Mouse (Mus musculus) bone marrow, adult 2 months (tissue): ENCODE results near the gene Inha. TPM values are rescaled to one million over a fixed set of nuclear protein-coding genes. Genes with fewer than 3 reads are reported as not detected.
A peak's percentile ranks its signal among the peaks of the same experiment; 100 is the strongest.

ENCODE experiments used
- H3K27ac ChIP-seq: fragments of 200-500 bp; 2 replicates; pipeline ENCODE4 v1.5.1; 2012; ENCODE audit warnings: low read depth, mild to moderate bottlenecking, control low read depth, inconsistent platforms, low read length; ENCODE audit not compliant: control insufficient read depth, poor library complexity, insufficient read depth
- H3K4me1 ChIP-seq: fragments of 200-500 bp; 2 replicates; pipeline ENCODE4 v1.6.1; 2011; ENCODE audit warnings: low read length; ENCODE audit not compliant: control insufficient read depth, insufficient read depth
- H3K4me3 ChIP-seq: fragments of 200-500 bp; replicated peaks from 2 replicates; pipeline ENCODE3; 2011; ENCODE audit warnings: mild to moderate bottlenecking, low read depth, low read length, control low read depth; ENCODE audit not compliant: control insufficient read depth
- CTCF ChIP-seq: fragments of 200-500 bp; IDR thresholded peaks from 2 replicates; pipeline ENCODE4 v1.5.1; 2011; ENCODE audit warnings: low read length, control low read depth; ENCODE audit not compliant: control insufficient read depth, insufficient read depth
- POLR2A ChIP-seq: fragments of 200-500 bp; IDR thresholded peaks from 2 replicates; pipeline ENCODE4 v1.6.1; 2011; ENCODE audit warnings: low read depth, mild to moderate bottlenecking, control low read depth, low read length, borderline replicate concordance; ENCODE audit not compliant: control insufficient read depth
- WGBS: fragments of 180-500 bp; shearing (Covaris S2); methylation state at CpG from one replicate; pipeline ENCODE4 v1.1.7; 2018; 5-methylcytosine and 5-hydroxymethylcytosine counted together
- polyA plus RNA-seq: library from polyadenylated mRNA; stranded (reverse); fragments of >200 nt; gene quantifications from 2 replicates; pipeline ENCODE4 v1.2.4, GENCODE M21; 2011; ENCODE audit warnings: low replicate concordance; ENCODE audit not compliant: missing spikeins, insufficient read depth, insufficient read length

The Inha gene
- polyA plus RNA-seq, 1 experiment: not detected

- TF ChIP-seq CTCF (peak; percentile 71), POLR2A (no peak)
- H3K4me3 ChIP-seq: no peak overlapping the region
- 8% methylated on average over 14 of the region's 14 CpGs for WGBS
- no peak overlapping the region for H3K27ac ChIP-seq
- no peaks in the 10 kb centered on the region for H3K4me1 ChIP-seq
These were observed 39.5 kb upstream of the Inha start for GRCm38 (mm10) chr1:75467215-75467927.

GRCm38 (mm10) chr1:75469287-75469825 is 37.5 kb upstream of the Inha start:
- Histone ChIP-seq H3K4me1 (no peaks in the 10 kb centered on the region), H3K4me3 (no peak overlapping the region), H3K27ac (no peak overlapping the region)
- TF ChIP-seq CTCF (no peak), POLR2A (no peak)
- WGBS: 79% methylated on average over 17 of the region's 17 CpGs

GRCm38 (mm10) chr1:75476441-75476840 is 30.4 kb upstream of the Inha start:
- Histone ChIP-seq H3K4me1 (no peaks in the 10 kb centered on the region; the same call in 1 of the 2 replicates), H3K27ac (no peak overlapping the region), H3K4me3 (no peak overlapping the region)
- 88% methylated on average over 11 of the region's 11 CpGs for WGBS
- TF ChIP-seq CTCF (no peak), POLR2A (no peak)

GRCm38 (mm10) chr1:75477264-75477965 is 29.5 kb upstream of the Inha start:
- WGBS: 10% methylated on average over 35 of the region's 35 CpGs
- H3K4me1 ChIP-seq: no peaks in the 10 kb centered on the region; the same call in 1 of the 2 replicates
- no peak overlapping the region for H3K4me3 ChIP-seq
- TF ChIP-seq POLR2A (peak; percentile 24; the same call in 1 of the 2 replicates), CTCF (peak; percentile 69)
- no peak overlapping the region for H3K27ac ChIP-seq

GRCm38 (mm10) chr1:75477966-75478290 is 28.9 kb upstream of the Inha start:
- WGBS: 32% methylated on average over 3 of the region's 3 CpGs
- TF ChIP-seq POLR2A: no peak
- no peak for TF ChIP-seq CTCF
- no peaks in the 10 kb centered on the region; the same call in 1 of the 2 replicates for H3K4me1 ChIP-seq
- no peak overlapping the region for H3K27ac ChIP-seq
- H3K4me3 ChIP-seq: no peak overlapping the region

GRCm38 (mm10) chr1:75478497-75478896 is 28.4 kb upstream of the Inha start:
- TF ChIP-seq CTCF: no peak
- no peak for TF ChIP-seq POLR2A
- H3K27ac ChIP-seq: peak overlapping the region; percentile 26; the same call in 1 of the 2 replicates
- H3K4me3 ChIP-seq: peak overlapping the region; percentile 70
- WGBS: under 1% methylated on average over 25 of the region's 25 CpGs
- no peaks in the 10 kb centered on the region; the same call in 1 of the 2 replicates for H3K4me1 ChIP-seq

GRCm38 (mm10) chr1:75478916-75479634 is 27.8 kb upstream of the Inha start, which contains the start of the genes Chpf and Tmem198:
TSS of gene Chpf (minus strand) at chr1:75479307.
TSS of gene Tmem198 (plus strand) at chr1:75479532.
- H3K4me3 ChIP-seq: peak within 1 kb of the TSS; percentile 70
- no peaks in the 10 kb centered on the region; the same call in 1 of the 2 replicates for H3K4me1 ChIP-seq
- peak within 1 kb of the TSS; percentile 26; the same call in 1 of the 2 replicates for H3K27ac ChIP-seq
- WGBS: under 1% methylated on average over 72 of the region's 76 CpGs
- TF ChIP-seq CTCF (no peak), POLR2A (peak; percentile 12; the same call in 1 of the 2 replicates)

GRCm38 (mm10) chr1:75479635-75479989 is 27.3 kb upstream of the Inha start:
- no peak for TF ChIP-seq CTCF
- no peak for TF ChIP-seq POLR2A
- Histone ChIP-seq H3K4me3 (no peak overlapping the region), H3K4me1 (no peaks in the 10 kb centered on the region; the same call in 1 of the 2 replicates), H3K27ac (no peak overlapping the region)
- 2% methylated on average over 24 of the region's 24 CpGs for WGBS
